Mouse (Mus musculus): ENCODE data around the gene Slc4a10. TPM values are rescaled to one million over a fixed set of nuclear protein-coding genes. Genes with fewer than 3 reads are reported as not detected.

Slc4a10 gene
- polyA plus RNA-seq, 2 experiments: 0.21 to 0.34 TPM

DNA sequence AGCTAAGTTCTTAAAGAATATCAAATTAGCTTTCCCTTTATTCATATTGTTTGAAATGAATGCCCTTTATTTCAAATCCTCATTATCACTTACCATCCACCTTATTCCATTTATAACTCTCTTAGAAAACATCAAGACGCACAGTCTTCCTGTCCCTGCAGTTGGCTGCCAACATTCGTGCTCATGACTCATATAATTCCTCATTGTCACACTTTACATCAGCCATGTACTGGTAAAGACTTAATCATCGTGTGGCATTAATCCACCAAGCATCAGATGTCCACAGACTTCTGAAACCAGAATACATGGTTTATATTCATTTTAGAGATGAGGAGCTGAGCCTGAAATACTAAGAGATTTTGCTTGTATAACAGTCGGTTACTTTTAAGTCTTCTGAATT is 69.1 kb downstream of the Slc4a10 start:
- DNase-seq (ENCODE audit: low spot score) (no peak), ATAC-seq (ENCODE audit: low FRiP score, low read depth) (no peak)
- no peak for TF ChIP-seq POLR2A (IDR thresholded peaks at IDR 0.05; ENCODE audit: borderline replicate concordance, extremely low read depth, insufficient read depth, insufficient read length)
- Histone ChIP-seq H3K4me2 (replicated peaks; ENCODE audit: low read depth, low read length, severe bottlenecking) (no peak overlapping the region), H3K4me3 (replicated peaks; ENCODE audit: low read length) (no peak overlapping the region), H3K27ac (replicated peaks; ENCODE audit: low read depth, low read length) (no peak overlapping the region), H3K4me1 (ENCODE audit: control insufficient read depth, insufficient read depth, low read length) (no peaks in the 10 kb centered on the region), H3K9ac (ENCODE audit: low read depth, low read length, severe bottlenecking) (no peak overlapping the region), H3K27me3 (ENCODE audit: control insufficient read depth, insufficient read depth, low read length) (no peaks in the 10 kb centered on the region), H3K9me3 (ENCODE audit: control insufficient read depth, low read length) (no peaks in the 10 kb centered on the region), H3K36me3 (ENCODE audit: control insufficient read depth, insufficient read depth, low read length) (no peaks in the 10 kb centered on the region)
- 81% methylated on average over 4 of the region's 4 CpGs for WGBS

DNA sequence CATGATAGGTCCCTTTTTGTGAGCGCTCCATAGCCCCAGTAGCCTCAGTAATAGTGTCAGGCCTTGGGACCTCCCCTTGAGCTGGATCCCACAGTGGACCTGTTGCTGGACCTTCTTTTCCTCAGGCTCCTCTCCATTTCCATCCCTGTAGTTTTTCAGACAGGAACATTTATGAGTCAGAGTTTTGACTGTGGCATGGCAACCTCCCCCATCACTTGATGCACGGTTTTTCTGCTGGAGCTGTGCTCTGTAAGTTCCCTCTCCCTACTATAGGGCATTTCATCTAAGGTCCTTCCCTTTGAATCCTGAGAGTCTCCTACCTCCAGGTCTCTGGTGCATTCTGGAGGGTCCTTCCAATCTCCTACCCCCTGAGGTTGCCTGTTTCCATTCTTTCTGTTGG is 83.7 kb downstream of the Slc4a10 start:
- Histone ChIP-seq H3K9ac (ENCODE audit: low read depth, low read length, severe bottlenecking) (no peak overlapping the region), H3K9me3 (ENCODE audit: control insufficient read depth, low read length) (no peaks in the 10 kb centered on the region), H3K4me2 (replicated peaks; ENCODE audit: low read depth, low read length, severe bottlenecking) (no peak overlapping the region), H3K27me3 (ENCODE audit: control insufficient read depth, insufficient read depth, low read length) (no peaks in the 10 kb centered on the region), H3K27ac (replicated peaks; ENCODE audit: low read depth, low read length) (no peak overlapping the region), H3K36me3 (ENCODE audit: control insufficient read depth, insufficient read depth, low read length) (no peaks in the 10 kb centered on the region), H3K4me1 (ENCODE audit: control insufficient read depth, insufficient read depth, low read length) (no peaks in the 10 kb centered on the region), H3K4me3 (replicated peaks; ENCODE audit: low read length) (no peak overlapping the region)
- no peak for TF ChIP-seq POLR2A (IDR thresholded peaks at IDR 0.05; ENCODE audit: borderline replicate concordance, extremely low read depth, insufficient read depth, insufficient read length)
- ATAC-seq (ENCODE audit: low FRiP score, low read depth) (no peak), DNase-seq (ENCODE audit: low spot score) (no peak)
- 94% methylated on average over 2 of the region's 2 CpGs for WGBS

DNA sequence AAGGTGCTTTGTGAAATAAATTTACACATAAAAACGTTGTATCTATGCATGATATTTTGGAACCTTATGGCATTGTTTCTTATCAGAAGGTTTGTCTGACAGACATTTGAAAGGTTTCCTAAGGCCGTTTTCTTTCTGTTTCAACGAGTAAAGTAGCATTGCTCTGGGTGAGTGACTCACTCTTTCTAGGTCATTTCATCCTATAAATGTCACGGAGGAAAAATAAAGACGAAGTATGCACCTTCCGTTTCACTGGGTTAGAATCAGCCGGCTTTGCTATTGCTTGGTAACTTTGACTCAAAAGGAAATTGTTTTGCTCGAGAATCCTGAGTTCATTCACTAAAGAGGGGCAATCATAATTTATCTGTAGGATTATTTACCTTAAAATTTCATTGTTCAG is 88.6 kb downstream of the Slc4a10 start:
- DNase-seq (ENCODE audit: low spot score): no peak
- Histone ChIP-seq H3K9ac (ENCODE audit: low read depth, low read length, severe bottlenecking) (no peak overlapping the region), H3K4me3 (replicated peaks; ENCODE audit: low read length) (no peak overlapping the region), H3K9me3 (ENCODE audit: control insufficient read depth, low read length) (no peaks in the 10 kb centered on the region), H3K27me3 (ENCODE audit: control insufficient read depth, insufficient read depth, low read length) (no peaks in the 10 kb centered on the region), H3K4me1 (ENCODE audit: control insufficient read depth, insufficient read depth, low read length) (no peaks in the 10 kb centered on the region), H3K4me2 (replicated peaks; ENCODE audit: low read depth, low read length, severe bottlenecking) (no peak overlapping the region), H3K27ac (replicated peaks; ENCODE audit: low read depth, low read length) (no peak overlapping the region), H3K36me3 (ENCODE audit: control insufficient read depth, insufficient read depth, low read length) (no peaks in the 10 kb centered on the region)
- ATAC-seq (ENCODE audit: low FRiP score, low read depth): no peak
- 60% methylated on average over 8 of the region's 8 CpGs for WGBS
- no peak for TF ChIP-seq POLR2A (IDR thresholded peaks at IDR 0.05; ENCODE audit: borderline replicate concordance, extremely low read depth, insufficient read depth, insufficient read length)

DNA sequence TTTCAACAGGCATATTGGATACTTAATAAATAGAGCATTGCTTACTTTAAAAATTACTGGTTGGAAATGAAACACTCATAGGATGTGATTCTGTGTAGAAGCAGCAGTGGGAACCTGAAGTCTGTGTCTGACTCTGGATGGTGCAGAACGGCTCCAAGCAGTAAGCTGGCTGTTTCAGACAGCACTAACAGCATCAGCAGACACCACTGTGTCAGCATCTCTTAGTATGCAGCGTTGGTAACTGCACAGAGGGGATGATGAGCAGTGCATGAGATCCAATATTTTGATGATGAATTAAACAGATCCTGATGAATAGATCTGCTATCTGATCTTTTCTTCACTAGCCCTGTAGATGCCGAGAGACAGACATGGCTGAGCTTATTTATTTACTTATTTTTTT is 101.4 kb downstream of the Slc4a10 start:
- 63% methylated on average over 3 of the region's 3 CpGs for WGBS
- no peaks in the 10 kb centered on the region for H3K36me3 ChIP-seq (ENCODE audit: control insufficient read depth, insufficient read depth, low read length)
- H3K4me2 ChIP-seq (replicated peaks; ENCODE audit: low read depth, low read length, severe bottlenecking): no peak overlapping the region
- no peak overlapping the region for H3K9ac ChIP-seq (ENCODE audit: low read depth, low read length, severe bottlenecking)
- no peaks in the 10 kb centered on the region for H3K4me1 ChIP-seq (ENCODE audit: control insufficient read depth, insufficient read depth, low read length)
- H3K9me3 ChIP-seq (ENCODE audit: control insufficient read depth, low read length): no peaks in the 10 kb centered on the region
- H3K27me3 ChIP-seq (ENCODE audit: control insufficient read depth, insufficient read depth, low read length): no peaks in the 10 kb centered on the region
- H3K4me3 ChIP-seq (replicated peaks; ENCODE audit: low read length): no peak overlapping the region
- DNase-seq (ENCODE audit: low spot score) (no peak), ATAC-seq (ENCODE audit: low FRiP score, low read depth) (no peak)
- H3K27ac ChIP-seq (replicated peaks; ENCODE audit: low read depth, low read length): no peak overlapping the region
- TF ChIP-seq POLR2A (IDR thresholded peaks at IDR 0.05; ENCODE audit: borderline replicate concordance, extremely low read depth, insufficient read depth, insufficient read length): no peak

DNA sequence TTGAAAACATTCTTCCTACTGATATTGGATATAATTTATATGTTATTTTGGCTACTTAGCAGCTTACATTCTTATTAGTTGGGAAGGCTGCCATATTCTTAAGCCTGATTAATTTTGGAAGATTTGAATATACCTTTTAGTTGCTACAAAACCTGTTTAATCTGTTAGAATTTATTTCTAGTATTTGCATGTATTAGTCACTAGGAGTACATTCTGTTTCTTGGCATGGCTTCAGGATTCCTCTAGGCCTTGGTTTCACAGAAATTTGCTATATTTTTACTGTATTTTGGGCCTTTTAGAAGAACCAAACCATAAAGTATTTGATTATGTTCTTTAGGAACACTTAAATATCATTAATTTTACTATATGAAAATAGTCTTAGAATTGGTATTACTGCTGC is 103.2 kb downstream of the Slc4a10 start:
- TF ChIP-seq POLR2A (IDR thresholded peaks at IDR 0.05; ENCODE audit: borderline replicate concordance, extremely low read depth, insufficient read depth, insufficient read length): no peak
- Histone ChIP-seq H3K9me3 (ENCODE audit: control insufficient read depth, low read length) (no peaks in the 10 kb centered on the region), H3K36me3 (ENCODE audit: control insufficient read depth, insufficient read depth, low read length) (no peaks in the 10 kb centered on the region), H3K4me3 (replicated peaks; ENCODE audit: low read length) (no peak overlapping the region), H3K27ac (replicated peaks; ENCODE audit: low read depth, low read length) (no peak overlapping the region), H3K9ac (ENCODE audit: low read depth, low read length, severe bottlenecking) (no peak overlapping the region), H3K27me3 (ENCODE audit: control insufficient read depth, insufficient read depth, low read length) (no peaks in the 10 kb centered on the region), H3K4me2 (replicated peaks; ENCODE audit: low read depth, low read length, severe bottlenecking) (no peak overlapping the region), H3K4me1 (ENCODE audit: control insufficient read depth, insufficient read depth, low read length) (no peaks in the 10 kb centered on the region)
- DNase-seq (ENCODE audit: low spot score) (peak; percentile 4), ATAC-seq (ENCODE audit: low FRiP score, low read depth) (no peak)

DNA sequence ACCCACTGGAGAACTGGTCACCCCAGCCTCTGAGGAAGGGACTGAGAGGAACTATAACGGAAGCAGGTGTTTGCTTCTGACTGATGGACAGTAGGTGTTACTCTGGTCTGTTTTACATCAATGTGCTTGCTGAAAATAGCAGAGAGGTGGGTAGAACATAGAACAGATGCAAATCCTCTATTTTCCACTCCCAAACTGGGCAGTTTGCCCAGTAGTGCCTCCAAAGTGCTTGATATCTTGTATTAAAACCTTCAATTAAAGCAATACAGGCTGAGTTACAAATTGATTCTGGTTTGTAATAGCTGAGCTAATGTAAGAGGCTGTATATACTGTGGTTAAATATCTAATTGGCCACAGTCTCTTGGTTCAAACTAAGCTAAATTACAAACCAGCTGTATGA is 104.6 kb downstream of the Slc4a10 start:
- ATAC-seq (ENCODE audit: low FRiP score, low read depth) (no peak), DNase-seq (ENCODE audit: low spot score) (peak; percentile 4)
- Histone ChIP-seq H3K4me1 (ENCODE audit: control insufficient read depth, insufficient read depth, low read length) (no peaks in the 10 kb centered on the region), H3K4me3 (replicated peaks; ENCODE audit: low read length) (no peak overlapping the region), H3K27me3 (ENCODE audit: control insufficient read depth, insufficient read depth, low read length) (no peaks in the 10 kb centered on the region), H3K4me2 (replicated peaks; ENCODE audit: low read depth, low read length, severe bottlenecking) (no peak overlapping the region), H3K9ac (ENCODE audit: low read depth, low read length, severe bottlenecking) (no peak overlapping the region), H3K9me3 (ENCODE audit: control insufficient read depth, low read length) (no peaks in the 10 kb centered on the region), H3K27ac (replicated peaks; ENCODE audit: low read depth, low read length) (no peak overlapping the region), H3K36me3 (ENCODE audit: control insufficient read depth, insufficient read depth, low read length) (no peaks in the 10 kb centered on the region)
- WGBS: 37% methylated on average over 1 of the region's 1 CpGs
- TF ChIP-seq POLR2A (IDR thresholded peaks at IDR 0.05; ENCODE audit: borderline replicate concordance, extremely low read depth, insufficient read depth, insufficient read length): no peak
